Mouse (Mus musculus) brain, embryonic 14.5 days (tissue): ENCODE data around the gene Hist1h3g.
"Not testable (repeated sequence)": the region's sequence is repeated elsewhere in the genome, so short reads cannot be mapped to it uniquely, and the experiment has no call there.

Experiments
- CTCF ChIP-seq: fragments of 200-500 bp; IDR thresholded peaks from 2 replicates; pipeline ENCODE4 v1.5.1; 2012; ENCODE audit warnings: inconsistent platforms, mild to moderate bottlenecking, moderate library complexity, borderline replicate concordance; ENCODE audit not compliant: insufficient read depth, insufficient read length; ENCODE audit errors: extremely low read depth
- POLR2A ChIP-seq: fragments of 200-500 bp; IDR thresholded peaks from 2 replicates; pipeline ENCODE4 v1.6.1; 2012; ENCODE audit warnings: mild to moderate bottlenecking, inconsistent platforms, borderline replicate concordance; ENCODE audit not compliant: poor library complexity, insufficient read depth, insufficient read length, severe bottlenecking; ENCODE audit errors: extremely low read depth

DNA sequence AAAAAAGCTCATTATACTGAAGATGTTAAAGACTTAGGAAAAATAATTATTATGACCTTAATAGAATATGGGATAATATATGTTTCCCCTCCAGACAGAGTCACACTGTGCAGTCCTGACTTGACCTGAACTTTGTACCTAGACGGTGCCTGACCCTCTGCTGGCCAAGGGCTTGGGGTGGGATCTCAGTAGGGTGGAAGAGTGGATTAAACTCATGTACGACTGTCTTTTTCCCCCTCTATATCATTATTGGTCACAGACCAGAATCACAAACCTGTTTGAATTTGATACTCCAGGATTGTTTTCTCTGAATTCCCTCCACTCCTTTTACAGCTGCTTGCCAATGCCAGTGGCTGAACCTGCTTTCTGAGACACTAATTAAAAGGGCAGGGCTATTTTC, 25.5 kb downstream of the Hist1h3g start:
- not testable (repeated sequence) for TF ChIP-seq POLR2A, CTCF
